Mouse (Mus musculus) G1E (cell line): Measurements from ENCODE around the gene Crlf1.

Experiments used
- CTCF ChIP-seq: IDR thresholded peaks from 2 replicates; pipeline ENCODE4 v1.5.1; 2012; ENCODE audit warnings: low read depth, low read length, inconsistent platforms, mixed read lengths
- GATA1 ChIP-seq: IDR thresholded peaks from 2 replicates; pipeline ENCODE4 v1.6.1; 2012; ENCODE audit warnings: borderline replicate concordance, low read length, inconsistent platforms, mixed read lengths
- GATA2 ChIP-seq: IDR thresholded peaks from 2 replicates; pipeline ENCODE4 v1.6.1; 2012; ENCODE audit warnings: low read depth, low read length, inconsistent platforms, borderline replicate concordance
- POLR2AphosphoS5 ChIP-seq: IDR thresholded peaks from 2 replicates; pipeline ENCODE4 v1.6.1; 2012; ENCODE audit warnings: low read depth, low read length, inconsistent platforms; ENCODE audit not compliant: insufficient replicate concordance
- TAL1 ChIP-seq: conservative IDR thresholded peaks from 2 replicates; pipeline ENCODE4 v1.6.1; 2012; ENCODE audit warnings: low read depth, low read length, inconsistent platforms, mixed read lengths

GRCm38 (mm10) chr8:70505698-70506327, 12.9 kb downstream of the Crlf1 start:
- no peak for TF ChIP-seq CTCF
- no peak for TF ChIP-seq TAL1
- no peak for TF ChIP-seq GATA2
- TF ChIP-seq GATA1, result no peak
- peak; percentile 88; the same call in 1 of the 2 replicates for TF ChIP-seq POLR2AphosphoS5
